Mouse (Mus musculus): ENCODE measurements at regions not wholly inside any gene's neighbourhood (a gene's known extent, or its start where the extent isn't known, plus 50 kb on each side); places are given as distances from the start of the nearest gene placed in this dataset.
"Not testable (repeated sequence)": the region's sequence is repeated elsewhere in the genome, so short reads cannot be mapped to it uniquely, and the experiment has no call there.

DNA sequence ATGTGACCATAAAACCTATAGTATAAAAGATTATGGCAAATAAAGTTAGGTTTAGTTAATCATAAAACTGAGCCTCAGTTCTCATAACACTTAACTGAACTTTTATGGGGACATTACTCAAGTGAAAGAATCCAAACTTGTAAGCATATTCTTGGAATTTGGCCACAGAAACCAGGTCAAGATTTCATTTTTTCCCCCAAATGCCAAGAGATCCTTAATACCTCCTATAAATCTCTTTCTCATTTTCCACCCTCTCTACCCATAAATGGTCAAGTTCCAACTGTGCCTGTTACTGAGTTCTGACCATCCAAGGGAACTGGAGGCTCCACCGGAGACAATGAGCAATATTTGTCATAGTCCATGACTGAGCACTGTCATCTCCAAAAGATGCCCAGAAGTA is 97.8 kb upstream of the Galnt18 start:
- Histone ChIP-seq H3K4me3 (replicated peaks; ENCODE audit: insufficient read depth, low read depth, low read length) (no peak overlapping the region), H3K4me1 (ENCODE audit: control insufficient read depth, insufficient read depth, low read length) (no peaks in the 10 kb centered on the region), H3K27me3 (ENCODE audit: control insufficient read depth, insufficient read depth, low read length) (no peaks in the 10 kb centered on the region), H3K27ac (ENCODE audit: insufficient read depth, low read length) (no peak overlapping the region)
- no peak for DNase-seq
- 90% methylated on average over 1 of the region's 1 CpGs for WGBS
- TF ChIP-seq CTCF (IDR thresholded peaks at IDR 0.05; ENCODE audit: borderline replicate concordance, insufficient read depth, low read depth, low read length) = no peak
- no peak for TF ChIP-seq POLR2A (IDR thresholded peaks at IDR 0.05; ENCODE audit: borderline replicate concordance, insufficient read depth, low read length)

DNA sequence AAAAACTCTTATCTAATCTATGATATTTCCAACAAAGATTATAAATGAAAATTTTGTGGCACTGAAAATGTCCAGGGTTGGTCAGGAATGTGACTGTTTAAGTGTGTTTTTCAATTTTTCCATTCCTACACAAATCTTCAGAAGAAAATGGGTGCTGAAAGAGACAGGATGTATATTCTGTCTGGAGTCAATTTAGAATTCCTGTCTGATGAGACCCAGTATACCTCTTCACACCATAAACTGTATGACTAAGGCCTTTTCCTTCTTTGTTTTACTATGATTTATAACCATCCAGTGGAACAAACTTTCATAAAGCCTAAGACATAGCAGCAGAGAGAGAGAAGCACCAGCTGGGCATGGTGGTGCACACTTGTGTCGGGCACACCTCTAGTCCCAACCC is 96.2 kb upstream of the Galnt18 start:
- Histone ChIP-seq H3K27me3 (ENCODE audit: control insufficient read depth, insufficient read depth, low read length) (no peaks in the 10 kb centered on the region), H3K4me3 (replicated peaks; ENCODE audit: insufficient read depth, low read depth, low read length) (no peak overlapping the region), H3K4me1 (ENCODE audit: control insufficient read depth, insufficient read depth, low read length) (no peaks in the 10 kb centered on the region), H3K27ac (ENCODE audit: insufficient read depth, low read length) (no peak overlapping the region)
- no peak for TF ChIP-seq CTCF (IDR thresholded peaks at IDR 0.05; ENCODE audit: borderline replicate concordance, insufficient read depth, low read depth, low read length)
- no peak for TF ChIP-seq POLR2A (IDR thresholded peaks at IDR 0.05; ENCODE audit: borderline replicate concordance, insufficient read depth, low read length)
- 93% methylated on average over 1 of the region's 1 CpGs for WGBS
- no peak for DNase-seq

DNA sequence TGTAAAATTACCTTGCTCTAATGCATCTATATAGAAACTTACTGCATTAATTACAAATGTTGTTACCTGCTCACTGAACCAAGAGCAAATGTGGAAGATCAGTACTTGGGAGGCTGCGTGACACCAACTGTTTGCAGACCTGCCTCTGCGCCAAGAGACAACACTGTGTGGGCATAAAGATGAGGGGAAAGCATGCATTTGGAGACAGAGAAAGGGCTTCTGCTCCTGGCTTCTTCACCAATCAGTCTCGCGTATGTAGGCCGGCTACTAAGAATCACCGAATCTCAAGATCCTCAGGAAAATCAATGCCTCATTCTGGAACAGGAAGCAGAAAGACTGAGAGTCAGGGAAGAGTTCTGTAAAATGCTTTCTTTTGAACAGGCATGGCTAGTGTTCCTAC is 89.6 kb upstream of the Galnt18 start:
- H3K27ac ChIP-seq (ENCODE audit: insufficient read depth, low read length) = no peak overlapping the region
- no peaks in the 10 kb centered on the region for H3K4me1 ChIP-seq (ENCODE audit: control insufficient read depth, insufficient read depth, low read length)
- H3K4me3 ChIP-seq (replicated peaks; ENCODE audit: insufficient read depth, low read depth, low read length) = no peak overlapping the region
- 79% methylated on average over 6 of the region's 6 CpGs for WGBS
- H3K27me3 ChIP-seq (ENCODE audit: control insufficient read depth, insufficient read depth, low read length) = no peaks in the 10 kb centered on the region
- no peak for DNase-seq
- TF ChIP-seq POLR2A (IDR thresholded peaks at IDR 0.05; ENCODE audit: borderline replicate concordance, insufficient read depth, low read length) (no peak), CTCF (IDR thresholded peaks at IDR 0.05; ENCODE audit: borderline replicate concordance, insufficient read depth, low read depth, low read length) (no peak)

DNA sequence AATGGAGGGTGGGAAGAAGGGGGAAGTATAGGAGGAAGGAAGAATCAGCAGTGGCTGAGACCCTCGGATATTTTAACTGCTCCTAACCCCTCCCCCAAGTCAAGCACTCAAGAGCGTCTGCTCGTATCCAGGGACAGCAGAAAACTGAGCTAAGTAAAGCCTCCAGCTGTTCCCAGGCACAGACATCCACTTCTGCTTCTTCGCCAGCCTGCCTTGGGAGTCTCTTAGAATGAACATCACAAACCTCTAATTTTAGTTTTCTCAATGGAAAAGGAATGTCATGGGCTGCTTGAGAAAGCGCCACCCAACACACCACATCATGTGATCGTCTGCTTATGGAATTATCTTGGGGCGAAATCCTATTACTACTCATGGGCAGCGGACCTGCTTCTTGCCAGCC is 83.3 kb upstream of the Galnt18 start:
- DNase-seq = no peak
- H3K4me1 ChIP-seq (ENCODE audit: control insufficient read depth, insufficient read depth, low read length) = no peaks in the 10 kb centered on the region
- no peaks in the 10 kb centered on the region for H3K27me3 ChIP-seq (ENCODE audit: control insufficient read depth, insufficient read depth, low read length)
- TF ChIP-seq CTCF (IDR thresholded peaks at IDR 0.05; ENCODE audit: borderline replicate concordance, insufficient read depth, low read depth, low read length) = no peak
- no peak for TF ChIP-seq POLR2A (IDR thresholded peaks at IDR 0.05; ENCODE audit: borderline replicate concordance, insufficient read depth, low read length)
- H3K27ac ChIP-seq (ENCODE audit: insufficient read depth, low read length) = no peak overlapping the region
- H3K4me3 ChIP-seq (replicated peaks; ENCODE audit: insufficient read depth, low read depth, low read length) = no peak overlapping the region
- WGBS = 71% methylated on average over 8 of the region's 8 CpGs

DNA sequence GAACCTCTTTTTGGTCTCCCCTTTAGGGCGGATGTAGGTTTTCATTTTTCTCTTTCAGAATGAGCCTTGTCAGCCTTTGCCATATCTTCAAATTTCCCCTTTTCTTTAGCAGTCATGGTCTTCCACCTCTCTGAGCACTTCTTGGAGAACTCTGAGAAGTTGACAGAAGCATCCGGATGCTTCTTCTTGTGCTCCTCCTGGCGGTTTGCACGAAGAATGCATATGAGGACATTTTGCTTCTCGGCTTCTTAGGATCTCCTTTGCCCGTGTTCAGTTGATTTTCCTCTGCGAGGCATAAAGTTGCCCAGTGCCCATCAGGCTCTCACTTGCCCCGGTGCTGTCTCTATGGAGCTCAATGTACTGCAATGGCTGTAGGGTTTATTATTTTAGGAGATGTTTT is 78.5 kb upstream of the Galnt18 start:
- not testable (repeated sequence) for H3K27ac ChIP-seq (ENCODE audit: insufficient read depth, low read length); H3K4me1 ChIP-seq (ENCODE audit: control insufficient read depth, insufficient read depth, low read length); DNase-seq; H3K4me3 ChIP-seq (replicated peaks; ENCODE audit: insufficient read depth, low read depth, low read length); H3K27me3 ChIP-seq (ENCODE audit: control insufficient read depth, insufficient read depth, low read length)
- 88% methylated on average over 8 of the region's 8 CpGs for WGBS

DNA sequence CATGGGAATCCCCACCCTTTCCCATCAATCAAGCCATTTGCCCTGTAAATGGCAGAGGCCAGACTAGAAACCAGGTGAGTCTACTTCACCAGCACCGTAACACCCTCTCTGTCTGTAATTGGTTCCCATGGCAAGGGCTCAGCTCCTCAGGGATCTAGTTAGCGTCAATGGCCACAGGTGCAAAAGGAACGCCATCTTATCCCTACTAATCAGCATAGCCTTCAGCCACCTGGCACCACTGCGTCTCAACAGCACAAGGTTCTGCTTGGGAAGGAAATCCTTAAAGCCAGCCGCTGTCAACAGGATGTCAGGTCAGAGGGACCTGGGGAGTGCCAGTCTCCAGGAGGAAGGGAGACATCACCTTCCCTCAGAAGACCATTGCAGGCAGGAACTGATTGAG is 77.2 kb upstream of the Galnt18 start:
- H3K27ac ChIP-seq (ENCODE audit: insufficient read depth, low read length) = no peak overlapping the region
- H3K4me3 ChIP-seq (replicated peaks; ENCODE audit: insufficient read depth, low read depth, low read length) = no peak overlapping the region
- H3K4me1 ChIP-seq (ENCODE audit: control insufficient read depth, insufficient read depth, low read length) = 0 out of 2 replicates have a peak, but pooled peaks cover 2% of the 10 kb centered on the region
- TF ChIP-seq POLR2A (IDR thresholded peaks at IDR 0.05; ENCODE audit: borderline replicate concordance, insufficient read depth, low read length) (no peak), CTCF (IDR thresholded peaks at IDR 0.05; ENCODE audit: borderline replicate concordance, insufficient read depth, low read depth, low read length) (no peak)
- no peak for DNase-seq
- WGBS = 57% methylated on average over 5 of the region's 5 CpGs
- H3K27me3 ChIP-seq (ENCODE audit: control insufficient read depth, insufficient read depth, low read length) = no peaks in the 10 kb centered on the region

DNA sequence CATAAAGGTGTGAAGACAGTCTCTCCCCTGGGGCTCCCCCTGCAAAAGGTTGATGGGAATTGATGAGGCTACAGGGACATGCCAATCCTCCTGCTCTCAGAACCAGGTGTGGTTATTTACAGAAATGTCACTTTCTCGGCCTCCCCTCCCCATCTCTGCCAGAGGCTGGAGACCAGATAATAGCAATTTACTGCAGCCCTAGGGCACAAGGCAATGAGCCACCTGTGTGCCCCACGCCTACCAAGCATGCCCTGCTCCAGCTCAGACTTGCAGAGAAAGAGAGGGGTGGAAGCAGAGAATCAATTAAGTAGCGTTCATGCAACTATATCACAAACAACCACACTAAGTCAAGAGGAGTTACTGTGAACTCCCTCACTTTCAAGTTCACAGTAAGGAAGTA is 75.5 kb upstream of the Galnt18 start:
- Histone ChIP-seq H3K4me3 (replicated peaks; ENCODE audit: insufficient read depth, low read depth, low read length) (no peak overlapping the region), H3K4me1 (ENCODE audit: control insufficient read depth, insufficient read depth, low read length) (0 out of 2 replicates have a peak, but pooled peaks cover 2% of the 10 kb centered on the region), H3K27ac (ENCODE audit: insufficient read depth, low read length) (no peak overlapping the region), H3K27me3 (ENCODE audit: control insufficient read depth, insufficient read depth, low read length) (no peaks in the 10 kb centered on the region)
- DNase-seq = no peak
- TF ChIP-seq CTCF (IDR thresholded peaks at IDR 0.05; ENCODE audit: borderline replicate concordance, insufficient read depth, low read depth, low read length) = no peak
- no peak for TF ChIP-seq POLR2A (IDR thresholded peaks at IDR 0.05; ENCODE audit: borderline replicate concordance, insufficient read depth, low read length)
- WGBS = 87% methylated on average over 3 of the region's 3 CpGs

DNA sequence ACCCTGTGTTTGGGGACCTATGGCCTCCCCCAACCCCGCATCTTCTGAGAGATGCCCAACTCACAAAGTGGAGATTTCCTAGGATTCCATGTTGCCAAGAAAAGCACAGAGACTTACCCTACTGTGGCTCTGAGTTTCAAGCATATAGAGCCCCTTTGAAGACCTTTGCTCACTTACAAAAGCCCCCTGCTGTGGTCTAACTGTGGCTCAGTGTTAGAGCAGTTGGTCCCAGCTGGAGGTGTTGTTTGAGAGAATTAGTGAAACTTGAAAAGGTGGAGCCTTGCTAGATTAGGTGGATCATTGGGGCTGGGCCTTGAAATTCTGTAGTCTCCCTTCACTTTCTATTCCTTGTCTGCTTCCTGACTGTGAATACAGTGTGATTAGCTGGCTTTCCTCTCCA is 66.6 kb upstream of the Galnt18 start:
- TF ChIP-seq POLR2A (IDR thresholded peaks at IDR 0.05; ENCODE audit: borderline replicate concordance, insufficient read depth, low read length) (no peak), CTCF (IDR thresholded peaks at IDR 0.05; ENCODE audit: borderline replicate concordance, insufficient read depth, low read depth, low read length) (no peak)
- H3K4me1 ChIP-seq (ENCODE audit: control insufficient read depth, insufficient read depth, low read length) = no peaks in the 10 kb centered on the region
- 76% methylated on average over 1 of the region's 1 CpGs for WGBS
- no peak overlapping the region for H3K27ac ChIP-seq (ENCODE audit: insufficient read depth, low read length)
- no peak for DNase-seq
- no peak overlapping the region for H3K4me3 ChIP-seq (replicated peaks; ENCODE audit: insufficient read depth, low read depth, low read length)
- no peaks in the 10 kb centered on the region for H3K27me3 ChIP-seq (ENCODE audit: control insufficient read depth, insufficient read depth, low read length)

DNA sequence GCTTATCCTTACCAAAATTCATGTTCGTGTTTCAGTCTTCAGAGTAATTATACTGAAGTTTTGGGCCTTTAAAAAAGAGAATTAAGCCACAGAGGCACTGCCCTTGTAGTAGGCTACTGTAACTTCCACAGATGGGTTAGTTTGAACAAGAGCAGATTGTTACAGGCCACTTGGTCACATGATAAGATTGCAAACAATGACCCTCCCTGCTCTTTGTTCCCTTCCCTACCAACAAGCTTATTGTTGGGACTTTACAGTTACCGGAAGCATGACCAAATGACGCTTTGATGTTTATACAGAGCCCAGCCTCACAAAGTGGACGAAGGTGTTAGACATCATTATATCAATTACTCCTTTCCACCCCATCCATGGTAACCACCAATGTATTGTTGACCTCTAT is 63.9 kb upstream of the Galnt18 start:
- H3K27me3 ChIP-seq (ENCODE audit: control insufficient read depth, insufficient read depth, low read length) = no peaks in the 10 kb centered on the region
- no peaks in the 10 kb centered on the region for H3K4me1 ChIP-seq (ENCODE audit: control insufficient read depth, insufficient read depth, low read length)
- DNase-seq = no peak
- WGBS = 85% methylated on average over 4 of the region's 4 CpGs
- H3K27ac ChIP-seq (ENCODE audit: insufficient read depth, low read length) = no peak overlapping the region
- TF ChIP-seq CTCF (IDR thresholded peaks at IDR 0.05; ENCODE audit: borderline replicate concordance, insufficient read depth, low read depth, low read length) (no peak), POLR2A (IDR thresholded peaks at IDR 0.05; ENCODE audit: borderline replicate concordance, insufficient read depth, low read length) (no peak)
- H3K4me3 ChIP-seq (replicated peaks; ENCODE audit: insufficient read depth, low read depth, low read length) = no peak overlapping the region
